Mouse (Mus musculus): ENCODE measurements around the gene Tdrd3.

- TF ChIP-seq CTCF (IDR thresholded peaks at IDR 0.05; ENCODE audit: borderline replicate concordance, control insufficient read depth, extremely low read depth, insufficient read depth, low read length, poor library complexity) (no peak), POLR2A (IDR thresholded peaks at IDR 0.05; ENCODE audit: control insufficient read depth, extremely low read depth, insufficient read depth, low read length, poor library complexity) (no peak)
These were observed 152.0 kb downstream of the Tdrd3 start for GRCm38 (mm10) chr14:87568447-87568908.

All from thymus, adult 2 months (tissue).